Mouse (Mus musculus): Measurements from ENCODE around the gene Olfr524. TPM values are rescaled to one million over a fixed set of nuclear protein-coding genes. Genes with fewer than 3 reads are reported as not detected.

Gene Olfr524
- not detected in 2 replicates for polyA plus RNA-seq (2016; fragmentation: Nextera tagmentation; extraction: Ambion mirVana)

GRCm38 (mm10) chr7:140205864-140206263 is at the start of gene Olfr524:
Gene Olfr524, minus strand, starts transcription at chr7:140205964.
- Histone ChIP-seq H3K36me3 (no peaks in the 10 kb centered on the region), H3K27ac (no peak within 1 kb of the TSS), H3K4me1 (replicated peaks) (no peaks in the 10 kb centered on the region), H3K4me3 (no peak within 1 kb of the TSS), H3K9me3 (no peaks in the 10 kb centered on the region), H3K27me3 (ENCODE audit: insufficient read depth, poor library complexity, severe bottlenecking) (no peaks in the 10 kb centered on the region)
- DNase-seq (ENCODE audit: low spot score), result no peak

GRCm38 (mm10) chr7:140253780-140254299 is 48.1 kb upstream of the Olfr524 start:
- H3K4me1 ChIP-seq (replicated peaks), result no peaks in the 10 kb centered on the region
- H3K27me3 ChIP-seq (ENCODE audit: insufficient read depth, poor library complexity, severe bottlenecking), result no peaks in the 10 kb centered on the region
- H3K9me3 ChIP-seq, result no peaks in the 10 kb centered on the region
- H3K36me3 ChIP-seq, result no peaks in the 10 kb centered on the region
- no peak for DNase-seq (ENCODE audit: low spot score)
- H3K27ac ChIP-seq, result no peak overlapping the region
- H3K4me3 ChIP-seq, result no peak overlapping the region
- WGBS, result 85% methylated on average over 7 of the region's 7 CpGs

- no peak within 1 kb of the TSS for H3K27ac ChIP-seq
- H3K27me3 ChIP-seq (ENCODE audit: insufficient read depth, poor library complexity, severe bottlenecking), result no peaks in the 10 kb centered on the region
- H3K36me3 ChIP-seq, result no peaks in the 10 kb centered on the region
- 87% methylated on average over 4 of the region's 4 CpGs for WGBS
- no peaks in the 10 kb centered on the region for H3K4me1 ChIP-seq (replicated peaks)
- H3K4me3 ChIP-seq, result no peak within 1 kb of the TSS
- H3K9me3 ChIP-seq, result peaks cover 2% of the 10 kb centered on the region; the same call in 1 of the 2 replicates
- DNase-seq (ENCODE audit: low spot score), result no peak
These were observed 41.5 kb upstream of the Olfr524 start, which contains the start of gene 5830411N06Rik for GRCm38 (mm10) chr7:140247216-140247615. Gene 5830411N06Rik, plus strand, starts transcription at chr7:140247284.

DNA sequence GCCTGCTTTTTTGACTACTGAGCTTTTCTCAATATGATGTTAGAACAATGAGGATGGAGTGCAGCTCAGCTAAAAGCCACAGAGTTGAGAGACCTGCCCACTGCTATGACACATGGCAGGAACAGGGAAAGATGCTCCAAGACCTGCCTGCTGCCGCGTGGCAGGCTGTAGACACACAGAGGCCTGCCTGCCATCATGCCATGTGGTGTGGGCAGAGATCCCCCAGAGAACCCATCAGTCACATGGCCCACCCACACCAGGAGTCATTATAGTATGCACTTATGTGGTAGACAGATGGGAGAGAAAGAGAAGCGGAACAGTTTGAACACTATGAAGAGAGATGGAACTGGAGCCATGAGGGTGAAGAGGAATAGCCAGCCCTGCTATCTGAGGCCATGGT is 27.9 kb upstream of the Olfr524 start:
- no peak for DNase-seq (ENCODE audit: low spot score)
- 93% methylated on average over 3 of the region's 3 CpGs for WGBS
- H3K9me3 ChIP-seq, result no peaks in the 10 kb centered on the region

DNA sequence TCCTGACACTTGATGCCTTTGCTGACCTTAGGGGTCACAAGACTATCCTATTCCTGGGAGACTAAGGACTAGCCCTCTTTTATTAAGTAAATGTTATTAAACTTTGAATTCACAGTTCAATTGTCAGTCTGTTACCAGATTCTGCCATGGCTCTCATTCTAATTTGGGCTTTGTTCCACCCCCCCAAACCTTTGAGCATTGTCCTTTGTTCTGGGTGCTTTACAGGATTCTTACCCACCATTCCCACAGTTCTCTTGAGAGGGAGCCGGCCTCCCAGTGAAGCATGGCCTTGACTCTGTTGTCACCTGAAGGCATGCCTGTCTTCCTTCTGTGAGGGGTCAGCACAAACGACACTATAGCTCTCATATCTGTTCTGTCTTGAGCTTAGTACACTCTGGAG is 25.3 kb upstream of the Olfr524 start:
- 67% methylated on average over 2 of the region's 2 CpGs for WGBS
- no peak overlapping the region for H3K4me3 ChIP-seq

More for the DNA sequence above, 27.9 kb upstream of the Olfr524 start:
- Histone ChIP-seq H3K36me3 (no peaks in the 10 kb centered on the region), H3K4me3 (no peak overlapping the region), H3K27me3 (ENCODE audit: insufficient read depth, poor library complexity, severe bottlenecking) (no peaks in the 10 kb centered on the region), H3K4me1 (replicated peaks) (no peaks in the 10 kb centered on the region; the same call in 1 of the 2 replicates), H3K27ac (no peak overlapping the region)

GRCm38 (mm10) chr7:140228476-140228875 is 22.7 kb upstream of the Olfr524 start:
- Histone ChIP-seq H3K4me1 (replicated peaks) (no peaks in the 10 kb centered on the region; the same call in 1 of the 2 replicates), H3K27ac (no peak overlapping the region), H3K9me3 (no peaks in the 10 kb centered on the region), H3K36me3 (no peaks in the 10 kb centered on the region), H3K4me3 (no peak overlapping the region), H3K27me3 (ENCODE audit: insufficient read depth, poor library complexity, severe bottlenecking) (no peaks in the 10 kb centered on the region)
- 86% methylated on average over 13 of the region's 13 CpGs for WGBS
- DNase-seq (ENCODE audit: low spot score), result no peak

More for the DNA sequence above, 25.3 kb upstream of the Olfr524 start:
- no peak for DNase-seq (ENCODE audit: low spot score)
- Histone ChIP-seq H3K9me3 (no peaks in the 10 kb centered on the region), H3K36me3 (no peaks in the 10 kb centered on the region), H3K27me3 (ENCODE audit: insufficient read depth, poor library complexity, severe bottlenecking) (no peaks in the 10 kb centered on the region), H3K4me1 (replicated peaks) (no peaks in the 10 kb centered on the region; the same call in 1 of the 2 replicates), H3K27ac (no peak overlapping the region)

DNA sequence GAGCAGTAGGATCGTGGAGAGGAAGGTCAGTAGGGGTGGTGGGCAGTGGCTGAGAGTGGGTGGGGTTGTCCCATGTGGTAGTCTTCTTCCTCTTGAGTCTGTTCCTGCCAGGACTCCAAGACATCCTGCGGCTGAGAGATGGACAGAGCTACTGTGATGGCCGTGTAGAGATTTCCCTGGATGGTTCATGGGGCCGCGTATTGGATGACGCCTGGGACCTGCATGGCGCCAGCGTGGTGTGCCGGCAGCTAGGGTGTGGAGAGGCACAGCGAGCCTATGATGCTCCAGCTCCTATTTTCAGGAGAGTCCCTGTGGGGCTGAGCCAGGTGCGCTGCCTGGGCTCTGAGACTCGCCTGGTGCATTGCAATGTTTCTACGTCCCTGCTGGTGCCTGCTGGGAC is 18.4 kb upstream of the Olfr524 start:
- no peak for DNase-seq (ENCODE audit: low spot score)
- Histone ChIP-seq H3K27ac (no peak overlapping the region), H3K9me3 (peaks cover 2% of the 10 kb centered on the region; the same call in 1 of the 2 replicates), H3K4me1 (replicated peaks) (no peaks in the 10 kb centered on the region), H3K27me3 (ENCODE audit: insufficient read depth, poor library complexity, severe bottlenecking) (no peaks in the 10 kb centered on the region), H3K4me3 (no peak overlapping the region), H3K36me3 (no peaks in the 10 kb centered on the region)
- WGBS, result 87% methylated on average over 13 of the region's 13 CpGs

GRCm38 (mm10) chr7:140220375-140220774 is 14.6 kb upstream of the Olfr524 start:
- Histone ChIP-seq H3K36me3 (no peaks in the 10 kb centered on the region), H3K27ac (no peak overlapping the region), H3K9me3 (peaks cover 2% of the 10 kb centered on the region; the same call in 1 of the 2 replicates), H3K4me1 (replicated peaks) (no peaks in the 10 kb centered on the region), H3K4me3 (no peak overlapping the region), H3K27me3 (ENCODE audit: insufficient read depth, poor library complexity, severe bottlenecking) (no peaks in the 10 kb centered on the region)
- 85% methylated on average over 4 of the region's 4 CpGs for WGBS
- no peak for DNase-seq (ENCODE audit: low spot score)

DNA sequence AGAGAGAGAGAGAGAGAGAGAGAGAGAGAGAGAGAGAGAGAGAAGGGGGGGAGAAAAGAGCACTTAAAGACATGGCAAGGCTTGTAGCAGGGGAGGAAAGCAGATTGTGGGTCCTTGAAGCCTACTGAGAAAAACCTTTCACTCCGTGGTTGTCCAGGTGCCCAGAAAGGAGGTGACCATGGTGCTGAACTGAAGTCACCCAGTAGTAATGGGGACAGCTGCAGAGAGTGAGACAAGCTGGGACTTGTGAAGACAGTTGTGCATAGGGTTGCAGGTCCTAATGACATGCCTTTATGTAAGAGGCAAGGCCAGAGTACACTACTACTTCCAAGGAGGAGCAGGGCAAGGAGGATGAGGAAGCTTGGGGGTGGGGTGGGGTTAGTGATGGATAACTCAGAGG is 13.5 kb upstream of the Olfr524 start:
- Histone ChIP-seq H3K4me3 (no peak overlapping the region), H3K27ac (no peak overlapping the region), H3K27me3 (ENCODE audit: insufficient read depth, poor library complexity, severe bottlenecking) (no peaks in the 10 kb centered on the region), H3K4me1 (replicated peaks) (no peaks in the 10 kb centered on the region), H3K9me3 (peaks cover 2% of the 10 kb centered on the region; the same call in 1 of the 2 replicates), H3K36me3 (no peaks in the 10 kb centered on the region)
- 13% methylated on average over 1 of the region's 1 CpGs for WGBS
- no peak for DNase-seq (ENCODE audit: low spot score)

DNA sequence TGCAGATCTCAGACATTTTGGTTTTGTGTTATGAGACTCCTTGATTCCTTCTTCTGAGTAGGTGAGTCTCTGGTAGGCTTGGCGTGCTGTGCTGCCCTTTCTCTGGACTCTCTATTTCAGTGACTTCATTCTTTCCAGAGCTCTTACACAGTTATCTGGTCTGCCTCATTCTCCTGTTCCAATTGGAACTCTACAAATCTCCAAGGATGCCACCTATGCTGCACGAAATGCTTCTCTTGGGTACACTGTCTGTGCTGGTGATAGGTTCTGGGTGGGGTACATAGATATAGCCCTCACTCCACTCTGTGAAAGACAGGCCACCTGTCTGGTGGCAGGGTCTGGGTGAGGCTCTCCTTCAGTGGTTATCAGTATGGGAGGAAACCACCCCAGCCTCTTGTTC is 12.2 kb upstream of the Olfr524 start, which contains the start of gene Cd163l1:
Gene Cd163l1 (plus strand): TSS at position 301 of the 400 bp plus-strand sequence.
- no peak within 1 kb of the TSS for H3K27ac ChIP-seq
- no peaks in the 10 kb centered on the region for H3K27me3 ChIP-seq (ENCODE audit: insufficient read depth, poor library complexity, severe bottlenecking)
- 86% methylated on average over 2 of the region's 2 CpGs for WGBS
- no peak for DNase-seq (ENCODE audit: low spot score)
- peaks cover 2% of the 10 kb centered on the region; the same call in 1 of the 2 replicates for H3K9me3 ChIP-seq
- no peak within 1 kb of the TSS for H3K4me3 ChIP-seq
- no peaks in the 10 kb centered on the region for H3K36me3 ChIP-seq
- H3K4me1 ChIP-seq (replicated peaks), result no peaks in the 10 kb centered on the region

- H3K9me3 ChIP-seq, result no peaks in the 10 kb centered on the region
- DNase-seq (ENCODE audit: low spot score), result no peak
- WGBS, result 89% methylated on average over 5 of the region's 5 CpGs
- H3K27ac ChIP-seq, result no peak overlapping the region
- H3K36me3 ChIP-seq, result no peaks in the 10 kb centered on the region
- H3K4me3 ChIP-seq, result no peak overlapping the region
- H3K4me1 ChIP-seq (replicated peaks), result no peaks in the 10 kb centered on the region
- no peaks in the 10 kb centered on the region for H3K27me3 ChIP-seq (ENCODE audit: insufficient read depth, poor library complexity, severe bottlenecking)
These were observed 8.1 kb upstream of the Olfr524 start for GRCm38 (mm10) chr7:140213841-140214240.

DNA sequence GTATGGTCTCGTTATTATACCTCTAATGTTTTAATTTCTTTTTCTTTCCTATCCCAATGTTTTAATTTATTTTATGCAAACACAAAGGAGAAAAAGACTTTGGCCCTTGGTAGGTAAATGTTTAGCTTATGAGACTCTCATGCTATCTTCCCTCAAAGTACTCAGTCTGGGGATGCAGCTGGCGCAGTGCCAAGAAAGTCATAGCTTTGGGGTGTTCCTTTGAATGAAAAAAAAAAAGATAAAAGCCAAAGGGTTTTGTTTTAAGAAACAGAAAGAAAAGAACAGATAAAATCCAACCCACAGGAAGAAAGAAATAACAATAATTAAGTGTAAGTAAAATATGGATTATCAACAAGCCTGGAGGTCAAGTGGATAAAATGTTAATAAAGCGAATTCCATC is 2.9 kb upstream of the Olfr524 start:
- Histone ChIP-seq H3K27ac (no peak overlapping the region), H3K27me3 (ENCODE audit: insufficient read depth, poor library complexity, severe bottlenecking) (no peaks in the 10 kb centered on the region), H3K4me1 (replicated peaks) (no peaks in the 10 kb centered on the region), H3K36me3 (no peaks in the 10 kb centered on the region), H3K9me3 (no peaks in the 10 kb centered on the region), H3K4me3 (no peak overlapping the region)
- DNase-seq (ENCODE audit: low spot score), result no peak
- WGBS, result 84% methylated on average over 3 of the region's 3 CpGs

DNA sequence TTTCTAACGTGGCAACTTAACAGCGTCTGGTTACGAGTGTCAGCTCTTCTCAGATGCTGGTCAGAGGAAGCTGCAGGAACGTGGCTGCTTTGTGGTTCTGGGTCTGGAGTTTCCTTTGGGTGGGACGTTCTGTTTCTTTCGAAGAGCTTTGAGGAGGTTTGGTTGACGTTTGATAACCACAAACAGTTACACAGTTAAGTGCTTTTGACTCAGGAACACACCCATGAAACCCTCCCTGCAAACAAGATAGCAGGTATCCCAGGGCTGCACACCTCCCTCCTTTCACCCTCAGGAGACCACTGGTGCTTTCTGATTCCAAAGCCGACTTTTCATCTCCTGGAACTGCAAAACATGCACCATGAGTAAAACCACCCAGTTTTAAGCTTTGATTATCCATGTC is 2.4 kb upstream of the Olfr524 start:
- Histone ChIP-seq H3K36me3 (no peaks in the 10 kb centered on the region), H3K27ac (no peak overlapping the region), H3K4me3 (no peak overlapping the region), H3K9me3 (no peaks in the 10 kb centered on the region), H3K27me3 (ENCODE audit: insufficient read depth, poor library complexity, severe bottlenecking) (no peaks in the 10 kb centered on the region), H3K4me1 (replicated peaks) (no peaks in the 10 kb centered on the region)
- WGBS, result 80% methylated on average over 8 of the region's 8 CpGs
- DNase-seq (ENCODE audit: low spot score), result no peak

- DNase-seq (ENCODE audit: low spot score), result no peak
- H3K4me1 ChIP-seq (replicated peaks), result no peaks in the 10 kb centered on the region
- no peaks in the 10 kb centered on the region for H3K9me3 ChIP-seq
- 96% methylated on average over 3 of the region's 3 CpGs for WGBS
- H3K27me3 ChIP-seq (ENCODE audit: insufficient read depth, poor library complexity, severe bottlenecking), result no peaks in the 10 kb centered on the region
- no peak overlapping the region for H3K4me3 ChIP-seq
- no peak overlapping the region for H3K27ac ChIP-seq
- H3K36me3 ChIP-seq, result no peaks in the 10 kb centered on the region
These were observed 1.1 kb upstream of the Olfr524 start for GRCm38 (mm10) chr7:140206904-140207303.

All from hindbrain, embryonic 10.5 days (tissue).